Mouse (Mus musculus): ENCODE results near the gene Hexim2. TPM values are rescaled to one million over a fixed set of nuclear protein-coding genes. Genes with fewer than 3 reads are reported as not detected.

Gene Hexim2
- total and polyA plus RNA-seq, 2 experiments from 2014 or later = 28.9 to 30.2 TPM

DNA sequence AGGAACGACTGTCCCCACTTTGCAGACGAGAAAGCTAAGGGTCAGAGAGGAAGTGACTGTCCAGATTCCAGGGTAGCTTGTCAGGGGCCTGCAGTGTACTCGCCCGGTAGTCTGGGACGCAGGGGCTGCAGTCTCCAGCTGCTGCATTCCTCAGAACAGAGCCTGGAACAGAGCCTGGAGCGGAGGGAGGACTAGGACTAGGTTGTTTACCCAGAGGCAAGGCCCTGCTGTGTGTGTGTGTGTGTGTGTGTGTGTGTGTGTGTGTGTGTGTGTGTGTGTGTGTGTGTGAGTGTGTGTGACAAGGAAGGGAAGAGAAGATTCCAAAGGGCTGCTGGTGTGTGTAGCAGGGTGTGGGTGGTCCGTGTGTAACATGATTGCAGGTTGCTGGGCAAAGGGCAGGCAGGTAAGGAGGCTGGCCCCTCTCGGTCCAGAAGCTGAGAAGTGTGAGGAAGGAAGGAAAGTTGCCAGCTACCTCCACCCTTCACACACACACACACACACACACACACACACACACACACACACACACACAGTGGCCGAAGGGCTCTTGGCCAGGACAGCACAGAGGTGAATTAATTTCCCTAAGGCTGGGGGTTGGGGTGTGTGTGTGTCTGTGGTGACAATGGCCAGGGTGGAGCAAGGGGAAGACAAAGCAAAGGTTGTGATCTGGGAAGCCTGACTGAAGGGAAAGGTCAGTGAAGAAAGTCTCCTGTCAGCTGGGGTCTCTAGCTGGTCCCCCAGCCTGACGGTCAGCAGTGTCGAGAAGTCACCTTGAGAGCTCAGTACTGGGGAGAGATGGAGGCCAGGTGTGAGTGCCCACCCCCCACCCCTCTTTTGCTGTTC, 9.1 kb downstream of the Hexim2 start:
- Histone ChIP-seq H3K4me2 (ENCODE audit: low read depth, low read length) (no peak overlapping the region), H3K4me3 (ENCODE audit: low read length) (no peak overlapping the region), H3K36me3 (ENCODE audit: insufficient read depth, low read length) (peaks cover 12% of the 10 kb centered on the region; the same call in 1 of the 2 replicates), H3K9ac (replicated peaks; ENCODE audit: low read length) (peak overlapping the region; percentile 21; the same call in 1 of the 2 replicates), H3K27ac (peak overlapping the region; percentile 92), H3K4me1 (ENCODE audit: insufficient read depth, low read length) (peaks cover 13% of the 10 kb centered on the region), H3K9me3 (ENCODE audit: low read length) (no peaks in the 10 kb centered on the region), H3K27me3 (ENCODE audit: insufficient read depth, low read length) (no peaks in the 10 kb centered on the region)
- 23% methylated on average over 11 of the region's 11 CpGs for WGBS
- no peak for ATAC-seq
- DNase-seq (ENCODE audit: low spot score) = peak; percentile 36
- no peak for TF ChIP-seq CTCF (IDR thresholded peaks at IDR 0.05; ENCODE audit: low read depth)

DNA sequence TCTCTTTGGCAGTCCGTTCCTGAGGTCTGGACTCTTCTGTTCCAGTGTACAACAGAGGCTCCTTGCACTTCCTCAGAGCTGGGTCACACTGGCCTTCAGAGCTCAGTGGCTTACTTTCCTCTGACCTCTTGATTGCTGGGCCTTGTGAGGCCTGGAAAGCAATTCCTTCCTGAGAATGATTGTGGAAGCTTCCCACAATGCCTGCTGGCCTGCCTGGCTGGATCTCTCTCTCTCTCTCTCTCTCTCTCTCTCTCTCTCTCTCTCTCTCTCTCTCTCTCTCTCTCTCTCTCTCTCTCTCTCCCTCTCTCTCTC, 9.7 kb downstream of the Hexim2 start:
- ATAC-seq (no peak), DNase-seq (ENCODE audit: low spot score) (peak; percentile 34)
- TF ChIP-seq CTCF (IDR thresholded peaks at IDR 0.05; ENCODE audit: low read depth) = no peak
- Histone ChIP-seq H3K36me3 (ENCODE audit: insufficient read depth, low read length) (peaks cover 12% of the 10 kb centered on the region; the same call in 1 of the 2 replicates), H3K27ac (peak overlapping the region; percentile 92), H3K4me3 (ENCODE audit: low read length) (no peak overlapping the region), H3K4me1 (ENCODE audit: insufficient read depth, low read length) (peaks cover 13% of the 10 kb centered on the region), H3K27me3 (ENCODE audit: insufficient read depth, low read length) (no peaks in the 10 kb centered on the region), H3K9ac (replicated peaks; ENCODE audit: low read length) (peak overlapping the region; percentile 21; the same call in 1 of the 2 replicates), H3K9me3 (ENCODE audit: low read length) (no peaks in the 10 kb centered on the region), H3K4me2 (ENCODE audit: low read depth, low read length) (peak overlapping the region; percentile 54)
- 40% methylated on average over 1 of the region's 1 CpGs for WGBS

GRCm38 (mm10) chr11:103142441-103143182, 10.4 kb downstream of the Hexim2 start:
- Histone ChIP-seq H3K36me3 (ENCODE audit: insufficient read depth, low read length) (peaks cover 12% of the 10 kb centered on the region; the same call in 1 of the 2 replicates), H3K9me3 (ENCODE audit: low read length) (no peaks in the 10 kb centered on the region), H3K27me3 (ENCODE audit: insufficient read depth, low read length) (no peaks in the 10 kb centered on the region), H3K9ac (replicated peaks; ENCODE audit: low read length) (peak overlapping the region; percentile 51), H3K4me3 (ENCODE audit: low read length) (peak overlapping the region; percentile 30), H3K27ac (peak overlapping the region; percentile 92), H3K4me1 (ENCODE audit: insufficient read depth, low read length) (peaks cover 13% of the 10 kb centered on the region), H3K4me2 (ENCODE audit: low read depth, low read length) (peak overlapping the region; percentile 54)
- 21% methylated on average over 8 of the region's 8 CpGs for WGBS
- TF ChIP-seq CTCF (IDR thresholded peaks at IDR 0.05; ENCODE audit: low read depth) = peak; percentile 59
- DNase-seq (ENCODE audit: low spot score) (peak; percentile 94), ATAC-seq (peak; percentile 94)

GRCm38 (mm10) chr11:103144309-103145285, 12.4 kb downstream of the Hexim2 start:
- peaks cover 13% of the 10 kb centered on the region for H3K4me1 ChIP-seq (ENCODE audit: insufficient read depth, low read length)
- no peaks in the 10 kb centered on the region for H3K9me3 ChIP-seq (ENCODE audit: low read length)
- H3K36me3 ChIP-seq (ENCODE audit: insufficient read depth, low read length) = no peaks in the 10 kb centered on the region
- no peak overlapping the region for H3K4me3 ChIP-seq (ENCODE audit: low read length)
- DNase-seq (ENCODE audit: low spot score) (no peak), ATAC-seq (no peak)
- 44% methylated on average over 12 of the region's 12 CpGs for WGBS
- no peak for TF ChIP-seq CTCF (IDR thresholded peaks at IDR 0.05; ENCODE audit: low read depth)
- no peaks in the 10 kb centered on the region for H3K27me3 ChIP-seq (ENCODE audit: insufficient read depth, low read length)
- no peak overlapping the region for H3K27ac ChIP-seq
- no peak overlapping the region for H3K9ac ChIP-seq (replicated peaks; ENCODE audit: low read length)
- H3K4me2 ChIP-seq (ENCODE audit: low read depth, low read length) = no peak overlapping the region

- Histone ChIP-seq H3K27me3 (ENCODE audit: insufficient read depth, low read length) (no peaks in the 10 kb centered on the region), H3K9ac (replicated peaks; ENCODE audit: low read length) (no peak overlapping the region), H3K36me3 (ENCODE audit: insufficient read depth, low read length) (no peaks in the 10 kb centered on the region), H3K4me3 (ENCODE audit: low read length) (no peak overlapping the region), H3K4me2 (ENCODE audit: low read depth, low read length) (no peak overlapping the region), H3K9me3 (ENCODE audit: low read length) (no peaks in the 10 kb centered on the region), H3K4me1 (ENCODE audit: insufficient read depth, low read length) (peaks cover 13% of the 10 kb centered on the region), H3K27ac (no peak overlapping the region)
- DNase-seq (ENCODE audit: low spot score) = no peak
- WGBS = 91% methylated on average over 4 of the region's 4 CpGs
- TF ChIP-seq CTCF (IDR thresholded peaks at IDR 0.05; ENCODE audit: low read depth) = no peak
- ATAC-seq = no peak
Observed at GRCm38 (mm10) chr11:103146386-103146785, 14.2 kb downstream of the Hexim2 start.

GRCm38 (mm10) chr11:103147766-103148165, 15.5 kb downstream of the Hexim2 start:
- no peak for TF ChIP-seq CTCF (IDR thresholded peaks at IDR 0.05; ENCODE audit: low read depth)
- H3K4me1 ChIP-seq (ENCODE audit: insufficient read depth, low read length) = peaks cover 10% of the 10 kb centered on the region
- no peaks in the 10 kb centered on the region for H3K9me3 ChIP-seq (ENCODE audit: low read length)
- DNase-seq (ENCODE audit: low spot score) = no peak
- 58% methylated on average over 4 of the region's 4 CpGs for WGBS
- no peaks in the 10 kb centered on the region for H3K27me3 ChIP-seq (ENCODE audit: insufficient read depth, low read length)
- H3K27ac ChIP-seq = no peak overlapping the region
- ATAC-seq = no peak
- no peak overlapping the region for H3K9ac ChIP-seq (replicated peaks; ENCODE audit: low read length)
- H3K4me2 ChIP-seq (ENCODE audit: low read depth, low read length) = no peak overlapping the region
- no peaks in the 10 kb centered on the region for H3K36me3 ChIP-seq (ENCODE audit: insufficient read depth, low read length)
- no peak overlapping the region for H3K4me3 ChIP-seq (ENCODE audit: low read length)

All from hindbrain, postnatal 0 days (tissue).